Mouse (Mus musculus) MEL (cell line): Measurements from ENCODE around the gene Grm7.

ENCODE experiments used
- CTCF ChIP-seq, 3 experiments: IDR thresholded peaks in 2 of 3; conservative IDR thresholded peaks in 1 of 3; 2 replicates each; pipeline ENCODE4 v1.5.1; 2011 to 2012; ENCODE audit warnings: low read length in 3 of 3, low read depth in 2 of 3, mild to moderate bottlenecking in 2 of 3, improper control_type of control experiment in 1 of 3, inconsistent platforms in 1 of 3, mixed read lengths in 1 of 3, moderate library complexity in 1 of 3; ENCODE audit not compliant: control insufficient read depth in 1 of 3, insufficient read depth in 1 of 3, poor library complexity in 1 of 3, severe bottlenecking in 1 of 3
- EP300 ChIP-seq, 2 experiments: IDR thresholded peaks; 2 replicates each; pipeline ENCODE4 v1.6.1; 2011; ENCODE audit warnings: improper control_type of control experiment in 2 of 2, low read length in 2 of 2, low read depth in 1 of 2, mild to moderate bottlenecking in 1 of 2
- GATA1 ChIP-seq: IDR thresholded peaks from 2 replicates; pipeline ENCODE4 v1.6.1; 2011; ENCODE audit warnings: low read depth, low read length, improper control_type of control experiment
- MAFK ChIP-seq: IDR thresholded peaks from 2 replicates; pipeline ENCODE4 v1.6.1; 2011; ENCODE audit warnings: low read depth, mild to moderate bottlenecking, low read length, improper control_type of control experiment, borderline replicate concordance
- MYB ChIP-seq: IDR thresholded peaks from 2 replicates; pipeline ENCODE4 v1.6.1; 2011; ENCODE audit warnings: mild to moderate bottlenecking, low read depth, low read length, improper control_type of control experiment
- NRF1 ChIP-seq: IDR thresholded peaks from 2 replicates; pipeline ENCODE4 v1.6.1; 2014; ENCODE audit warnings: low read depth, mild to moderate bottlenecking, inconsistent platforms, low read length, improper control_type of control experiment, moderate library complexity; ENCODE audit not compliant: poor library complexity, insufficient read depth, severe bottlenecking
- POLR2A ChIP-seq, 2 experiments: IDR thresholded peaks; 2 replicates each; pipeline ENCODE4 v1.6.1; 2011 to 2012; ENCODE audit warnings: low read length in 2 of 2, mild to moderate bottlenecking in 2 of 2, control low read depth in 1 of 2, improper control_type of control experiment in 1 of 2, low read depth in 1 of 2, moderate library complexity in 1 of 2; ENCODE audit not compliant: control insufficient read depth in 1 of 2, insufficient read depth in 1 of 2, poor library complexity in 1 of 2
- SIN3A ChIP-seq: IDR thresholded peaks from 2 replicates; pipeline ENCODE4 v1.6.1; 2012; ENCODE audit warnings: low read length, improper control_type of control experiment, inconsistent platforms
- TAL1 ChIP-seq: IDR thresholded peaks from 2 replicates; pipeline ENCODE4 v1.6.1; 2012; ENCODE audit warnings: mild to moderate bottlenecking, inconsistent platforms, low read length, moderate library complexity, mixed read lengths
- TCF12 ChIP-seq: IDR thresholded peaks from 2 replicates; pipeline ENCODE4 v1.6.1; 2014; ENCODE audit warnings: low read depth, mild to moderate bottlenecking, inconsistent platforms, low read length, improper control_type of control experiment, moderate library complexity
- UBTF ChIP-seq: IDR thresholded peaks from 2 replicates; pipeline ENCODE4 v1.6.1; 2012; ENCODE audit warnings: low read depth, mild to moderate bottlenecking, inconsistent platforms, low read length, improper control_type of control experiment, moderate library complexity, borderline replicate concordance; ENCODE audit not compliant: insufficient read depth

DNA sequence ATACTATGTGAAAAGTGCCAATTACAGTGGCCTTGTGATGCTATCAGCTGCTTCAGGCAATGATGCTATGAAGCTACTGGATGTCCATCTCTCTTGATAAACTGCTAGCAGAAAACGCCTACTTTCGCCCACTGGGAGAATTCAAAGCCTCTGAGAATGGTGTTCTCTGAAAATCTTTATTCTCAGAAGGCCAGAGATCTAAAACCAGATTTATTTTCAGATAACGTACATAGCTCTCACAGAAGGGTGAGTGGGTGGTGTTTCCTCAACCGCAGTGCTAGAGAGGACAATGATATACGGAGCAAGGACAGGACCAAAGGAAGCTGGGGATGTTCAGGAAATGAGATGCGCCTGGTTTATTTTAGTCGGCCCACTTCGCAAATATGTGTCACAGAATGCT lies 763.4 kb downstream of the Grm7 start:
- TF ChIP-seq MYB (no peak), MAFK (no peak), CTCF (IDR thresholded peaks at IDR 0.05 in 2 of 3, conservative IDR thresholded peaks at IDR 0.05 in 1 of 3; ENCODE audit: control insufficient read depth in 1 of 3, insufficient read depth in 1 of 3, low read depth in 2 of 3, low read length in 3 of 3, poor library complexity in 1 of 3, severe bottlenecking in 1 of 3) (no peak), TCF12 (no peak), GATA1 (no peak), UBTF (no peak), TAL1 (no peak), SIN3A (no peak), POLR2A (IDR thresholded peaks at IDR 0.05; ENCODE audit: control insufficient read depth in 1 of 2, insufficient read depth in 1 of 2, low read depth in 1 of 2, low read length in 2 of 2, poor library complexity in 1 of 2) (no peak), EP300 (IDR thresholded peaks at IDR 0.05; ENCODE audit: low read depth in 1 of 2, low read length in 2 of 2) (no peak), NRF1 (no peak)
